Mouse (Mus musculus): ENCODE measurements around the gene Rimklb. TPM values are rescaled to one million over a fixed set of nuclear protein-coding genes. Genes with fewer than 3 reads are reported as not detected.

Gene Rimklb
- polyA plus RNA-seq, 1 experiment from 2014 or later: 8.3 TPM

DNA sequence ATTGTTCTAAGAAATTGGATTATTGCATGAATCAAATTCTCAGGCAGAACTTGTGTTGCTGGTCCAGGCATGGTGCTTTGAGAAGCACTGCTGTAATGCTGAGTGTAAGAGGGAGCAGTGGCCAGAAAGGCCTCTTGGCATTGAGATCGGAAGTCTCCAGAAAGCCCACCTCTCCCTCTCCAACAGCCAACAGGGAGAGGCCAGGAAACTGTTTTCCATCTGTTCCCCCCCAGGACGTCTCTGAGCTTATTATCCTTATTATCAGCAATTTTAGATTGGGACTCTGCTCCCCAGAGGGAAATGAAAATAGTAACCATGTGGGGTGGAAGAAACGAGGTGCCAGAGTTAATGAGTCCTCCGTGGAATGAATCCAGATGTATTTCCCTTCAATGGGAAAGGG lies 82.2 kb downstream of the Rimklb start:
- 42% methylated on average over 4 of the region's 4 CpGs for WGBS
- no peak overlapping the region for H3K9ac ChIP-seq (ENCODE audit: low read length)
- ATAC-seq (ENCODE audit: low read depth): no peak
- no peaks in the 10 kb centered on the region for H3K36me3 ChIP-seq (ENCODE audit: control insufficient read depth, insufficient read depth, low read length)
- no peaks in the 10 kb centered on the region for H3K4me1 ChIP-seq (replicated peaks; ENCODE audit: control insufficient read depth, insufficient read depth, low read length)
- no peaks in the 10 kb centered on the region for H3K27me3 ChIP-seq (ENCODE audit: control insufficient read depth, insufficient read depth, low read depth, low read length)
- H3K4me2 ChIP-seq (ENCODE audit: low read depth, low read length): no peak overlapping the region
- H3K9me3 ChIP-seq (ENCODE audit: control insufficient read depth, low read length): no peaks in the 10 kb centered on the region
- H3K4me3 ChIP-seq (ENCODE audit: low read length): no peak overlapping the region
- H3K27ac ChIP-seq (ENCODE audit: low read length): no peak overlapping the region

DNA sequence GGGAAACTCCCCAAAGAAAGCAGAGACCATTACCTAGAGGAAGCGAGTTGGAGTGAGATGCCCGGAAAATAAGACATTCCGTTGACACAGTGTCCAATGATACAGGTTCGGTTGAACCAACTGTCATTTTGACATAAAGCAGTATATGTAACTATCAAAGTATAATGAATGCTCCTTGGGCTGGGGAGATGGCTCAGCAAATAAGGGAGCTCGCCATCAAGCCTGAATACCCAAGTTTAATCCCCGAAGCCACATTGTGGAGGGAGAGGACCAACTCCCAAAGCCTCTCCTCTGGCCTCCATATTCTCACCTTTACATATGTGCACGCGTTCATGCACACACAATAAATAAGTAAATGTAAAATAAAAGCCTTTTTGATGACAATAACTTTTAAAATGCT lies 87.3 kb downstream of the Rimklb start:
- H3K36me3 ChIP-seq (ENCODE audit: control insufficient read depth, insufficient read depth, low read length): no peaks in the 10 kb centered on the region
- H3K27me3 ChIP-seq (ENCODE audit: control insufficient read depth, insufficient read depth, low read depth, low read length): no peaks in the 10 kb centered on the region
- WGBS: 86% methylated on average over 8 of the region's 8 CpGs
- no peak overlapping the region for H3K4me3 ChIP-seq (ENCODE audit: low read length)
- H3K4me1 ChIP-seq (replicated peaks; ENCODE audit: control insufficient read depth, insufficient read depth, low read length): no peaks in the 10 kb centered on the region
- no peak for ATAC-seq (ENCODE audit: low read depth)
- no peaks in the 10 kb centered on the region for H3K9me3 ChIP-seq (ENCODE audit: control insufficient read depth, low read length)
- H3K4me2 ChIP-seq (ENCODE audit: low read depth, low read length): no peak overlapping the region
- no peak overlapping the region for H3K9ac ChIP-seq (ENCODE audit: low read length)
- H3K27ac ChIP-seq (ENCODE audit: low read length): no peak overlapping the region

DNA sequence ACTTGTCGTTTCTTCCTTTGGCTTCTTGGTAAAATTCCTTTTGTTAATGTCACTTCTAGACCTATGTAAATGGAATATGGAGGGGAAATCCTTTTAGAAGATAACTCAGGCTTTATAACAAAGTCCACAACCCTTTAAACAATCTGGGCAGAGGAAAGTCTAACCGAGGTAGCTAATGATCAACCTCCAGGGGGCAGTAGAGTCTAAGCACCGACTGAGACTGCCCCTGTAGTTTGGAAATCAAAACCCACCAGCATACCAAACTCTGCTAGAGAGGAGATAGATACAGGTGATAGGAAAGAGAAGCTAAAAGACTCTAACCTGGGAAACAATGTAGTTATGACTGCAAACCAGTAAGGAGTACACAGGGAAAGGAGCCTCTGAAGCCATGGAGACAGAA lies 96.3 kb downstream of the Rimklb start:
- Histone ChIP-seq H3K9ac (ENCODE audit: low read length) (no peak overlapping the region), H3K4me1 (replicated peaks; ENCODE audit: control insufficient read depth, insufficient read depth, low read length) (no peaks in the 10 kb centered on the region), H3K27me3 (ENCODE audit: control insufficient read depth, insufficient read depth, low read depth, low read length) (no peaks in the 10 kb centered on the region), H3K4me3 (ENCODE audit: low read length) (no peak overlapping the region), H3K9me3 (ENCODE audit: control insufficient read depth, low read length) (no peaks in the 10 kb centered on the region), H3K36me3 (ENCODE audit: control insufficient read depth, insufficient read depth, low read length) (no peaks in the 10 kb centered on the region), H3K27ac (ENCODE audit: low read length) (no peak overlapping the region), H3K4me2 (ENCODE audit: low read depth, low read length) (no peak overlapping the region)
- 7% methylated on average over 3 of the region's 3 CpGs for WGBS
- ATAC-seq (ENCODE audit: low read depth): no peak

DNA sequence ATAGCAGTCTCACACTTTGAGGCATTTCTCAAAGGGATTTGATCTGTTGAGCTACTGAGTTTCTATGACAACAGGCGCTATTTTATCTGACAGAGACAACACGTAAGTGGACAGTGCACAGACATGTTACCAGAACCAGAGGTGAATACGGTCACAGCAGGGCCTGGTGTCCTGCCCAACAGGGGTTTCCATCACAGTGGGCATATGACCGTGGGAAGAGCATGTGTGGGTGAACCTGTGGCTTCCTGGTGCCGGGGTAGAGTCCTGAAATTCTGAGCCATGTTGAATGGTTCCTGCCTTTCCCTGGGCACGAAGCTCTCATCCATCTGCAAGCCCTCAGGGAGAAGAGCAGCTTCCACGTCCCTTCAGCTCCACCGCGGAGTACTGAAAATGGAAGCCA lies 98.3 kb downstream of the Rimklb start:
- no peaks in the 10 kb centered on the region for H3K4me1 ChIP-seq (replicated peaks; ENCODE audit: control insufficient read depth, insufficient read depth, low read length)
- H3K4me3 ChIP-seq (ENCODE audit: low read length): no peak overlapping the region
- H3K27ac ChIP-seq (ENCODE audit: low read length): no peak overlapping the region
- no peaks in the 10 kb centered on the region for H3K27me3 ChIP-seq (ENCODE audit: control insufficient read depth, insufficient read depth, low read depth, low read length)
- no peak overlapping the region for H3K9ac ChIP-seq (ENCODE audit: low read length)
- ATAC-seq (ENCODE audit: low read depth): no peak
- no peak overlapping the region for H3K4me2 ChIP-seq (ENCODE audit: low read depth, low read length)
- H3K36me3 ChIP-seq (ENCODE audit: control insufficient read depth, insufficient read depth, low read length): no peaks in the 10 kb centered on the region
- 75% methylated on average over 9 of the region's 9 CpGs for WGBS
- no peaks in the 10 kb centered on the region for H3K9me3 ChIP-seq (ENCODE audit: control insufficient read depth, low read length)

Other genes starting within 250 kb of the Rimklb start
- gene Klrg1, start 215.9 kb downstream of the Rimklb start, polyA plus RNA-seq (2015; fragmentation: Nextera tagmentation; extraction: Ambion mirVana): not detected in 2 replicates
- 123 and 126 TPM in 2 replicates for gene M6pr, start 190.0 kb downstream of the Rimklb start, polyA plus RNA-seq (2015; fragmentation: Nextera tagmentation; extraction: Ambion mirVana)
- gene Phc1, start 158.2 kb downstream of the Rimklb start, polyA plus RNA-seq (2015; fragmentation: Nextera tagmentation; extraction: Ambion mirVana): 12.9 and 15.4 TPM in 2 replicates
- 26.4 and 31.6 TPM in 2 replicates for gene Mfap5, start 7.1 kb upstream of the Rimklb start, polyA plus RNA-seq (2015; fragmentation: Nextera tagmentation; extraction: Ambion mirVana)
- gene Aicda, start 55.0 kb upstream of the Rimklb start, polyA plus RNA-seq (2015; fragmentation: Nextera tagmentation; extraction: Ambion mirVana): not detected in 2 replicates
- 5.2 and 7.0 TPM in 2 replicates for gene Apobec1, start 103.7 kb upstream of the Rimklb start, polyA plus RNA-seq (2015; fragmentation: Nextera tagmentation; extraction: Ambion mirVana)
- 0.06 TPM in 1 of 2 replicates, not detected in the other for gene Gdf3, start 111.3 kb upstream of the Rimklb start, polyA plus RNA-seq (2015; fragmentation: Nextera tagmentation; extraction: Ambion mirVana)
- 0.39 TPM in 1 of 2 replicates, not detected in the other for gene Dppa3, start 127.6 kb upstream of the Rimklb start, polyA plus RNA-seq (2015; fragmentation: Nextera tagmentation; extraction: Ambion mirVana)
- gene Nanog, start 208.7 kb upstream of the Rimklb start, polyA plus RNA-seq (2015; fragmentation: Nextera tagmentation; extraction: Ambion mirVana): 0.28 and 0.54 TPM in 2 replicates

Data from lung, embryonic 16.5 days (tissue).